Comparison of ENCODE assay signal across 9 mouse cellular contexts in genomic region chr2:160717269-160717668, GRCm38 (mm10). TPM values are rescaled to one million over a fixed set of nuclear protein-coding genes. Genes with fewer than 3 reads are reported as not detected.
DNase-seq lines count a peak whose midpoint lies in the region; ATAC-seq and TF ChIP-seq lines count a peak whose summit lies in the region.
"Had no signal": no experiment of that assay in that cellular context is flagged by ENCODE, and none has a peak within 500 bp of the region (broad histone marks: within the 10 kb centered on the region; RNA-seq: fewer than 3 reads in every experiment).

No protein-coding gene starts in this region.

- H3K4me3 ChIP-seq in cerebellum, adult 2 months (replicated peaks; ENCODE audit: insufficient read depth, low read depth, low read length), result no peak overlapping the region
- no peak overlapping the region for H3K4me3 ChIP-seq in liver, adult 2 months (ENCODE audit: insufficient read depth, low read depth, low read length)
- H3K4me3 ChIP-seq in liver, embryonic 11.5 days (ENCODE audit: low read depth, low read length), result no peak overlapping the region
- no peak overlapping the region for H3K4me3 ChIP-seq in bone marrow, adult 2 months (replicated peaks; ENCODE audit: control insufficient read depth, low read depth, low read length)
- H3K4me3 ChIP-seq: midbrain, embryonic 12.5 days had no signal

- H3K9ac ChIP-seq in liver, adult 2 months (ENCODE audit: low read depth, low read length), result no peak overlapping the region
- no peak overlapping the region for H3K9ac ChIP-seq in liver, embryonic 11.5 days (ENCODE audit: low read depth, low read length)
- H3K9ac ChIP-seq: midbrain, embryonic 12.5 days had no signal

- no peak for TF ChIP-seq POLR2A in cerebellum, adult 2 months (IDR thresholded peaks at IDR 0.05; ENCODE audit: borderline replicate concordance, insufficient read depth, low read length)
- no peak for TF ChIP-seq POLR2A in liver, adult 2 months (IDR thresholded peaks at IDR 0.05; ENCODE audit: extremely low read depth, insufficient read depth, low read length)
- no peak for TF ChIP-seq POLR2A in bone marrow, adult 2 months (IDR thresholded peaks at IDR 0.05; ENCODE audit: borderline replicate concordance, control insufficient read depth, low read depth, low read length)

- peak in 1 of 2 experiments; percentile 38 for DNase-seq in cerebellum, adult 2 months
- DNase-seq in liver, adult 2 months (ENCODE audit: extremely low read depth, low read depth, low spot score), result peak; percentile 46
- DNase-seq in liver, embryonic 11.5 days (ENCODE audit: low spot score), result no peak
- DNase-seq in kidney, postnatal 36 days, result peak; percentile 57 to 79
- DNase-seq in urinary bladder, postnatal 36 days (ENCODE audit: low spot score in 2 of 2), result no peak
- no peak for DNase-seq in frontal cortex, postnatal 25 days (ENCODE audit: low spot score in 2 of 2)

- H3K9me3 ChIP-seq in liver, embryonic 11.5 days (ENCODE audit: control insufficient read depth, low read length), result no peaks in the 10 kb centered on the region
- H3K9me3 ChIP-seq: midbrain, embryonic 12.5 days had no signal

- no peak for ATAC-seq in cerebellum, adult (ENCODE audit: insufficient number of reproducible peaks, low FRiP score, low TSS enrichment)
- ATAC-seq in liver, embryonic 11.5 days (replicated peaks; ENCODE audit: low FRiP score), result no peak

- H3K27me3 ChIP-seq in cerebellum, adult 2 months (ENCODE audit: control insufficient read depth, insufficient read depth, low read length), result no peaks in the 10 kb centered on the region
- no peaks in the 10 kb centered on the region for H3K27me3 ChIP-seq in liver, adult 2 months (ENCODE audit: control insufficient read depth, insufficient read depth, low read length)
- H3K27me3 ChIP-seq in liver, embryonic 11.5 days (replicated peaks; ENCODE audit: control insufficient read depth, insufficient read depth, low read length), result no peaks in the 10 kb centered on the region
- H3K27me3 ChIP-seq: midbrain, embryonic 12.5 days had no signal

- peaks cover 71% of the 10 kb centered on the region for H3K36me3 ChIP-seq in liver, adult 2 months (ENCODE audit: control insufficient read depth, insufficient read depth, low read length)
- H3K36me3 ChIP-seq in liver, embryonic 11.5 days (ENCODE audit: control insufficient read depth, insufficient read depth, low read length), result peaks cover 58% of the 10 kb centered on the region

- no peaks in the 10 kb centered on the region for H3K79me2 ChIP-seq in liver, adult 2 months (ENCODE audit: control insufficient read depth, insufficient read depth, low read length)

- peak; percentile 53 for TF ChIP-seq CTCF in cerebellum, adult 2 months (IDR thresholded peaks at IDR 0.05; ENCODE audit: borderline replicate concordance, insufficient read depth, low read depth, low read length)
- TF ChIP-seq CTCF in liver, adult 2 months (IDR thresholded peaks at IDR 0.05; ENCODE audit: low read depth, low read length), result peak; percentile 29; the same call in 1 of the 2 replicates
- TF ChIP-seq CTCF in bone marrow, adult 2 months (IDR thresholded peaks at IDR 0.05; ENCODE audit: control insufficient read depth, insufficient read depth, low read length), result peak; percentile 22; the same call in 1 of the 2 replicates

- H3K4me1 ChIP-seq in cerebellum, adult 2 months (ENCODE audit: control insufficient read depth, insufficient read depth, low read length), result no peaks in the 10 kb centered on the region
- H3K4me1 ChIP-seq in liver, adult 2 months (ENCODE audit: control insufficient read depth, insufficient read depth, low read length), result peaks cover 16% of the 10 kb centered on the region; the same call in 1 of the 2 replicates
- no peaks in the 10 kb centered on the region for H3K4me1 ChIP-seq in liver, embryonic 11.5 days (replicated peaks; ENCODE audit: control insufficient read depth, insufficient read depth, low read length)
- no peaks in the 10 kb centered on the region for H3K4me1 ChIP-seq in bone marrow, adult 2 months (ENCODE audit: control insufficient read depth, insufficient read depth, low read length)
- H3K4me1 ChIP-seq: midbrain, embryonic 12.5 days had no signal

- H3K4me2 ChIP-seq in liver, embryonic 11.5 days, result no peak overlapping the region
- H3K4me2 ChIP-seq: midbrain, embryonic 12.5 days had no signal

- 72% methylated on average over 5 of the region's 5 CpGs for WGBS in cerebellum, adult 2 months
- 75% methylated on average over 5 of the region's 5 CpGs for WGBS in liver, adult 2 months
- WGBS in liver, embryonic 11.5 days, result 73% methylated on average over 5 of the region's 5 CpGs
- WGBS in bone marrow, adult 2 months, result 68% methylated on average over 5 of the region's 5 CpGs

- no peak overlapping the region for H3K27ac ChIP-seq in cerebellum, adult 2 months (ENCODE audit: insufficient read depth, low read length)
- no peak overlapping the region for H3K27ac ChIP-seq in liver, adult 2 months (replicated peaks; ENCODE audit: insufficient read depth, low read depth, low read length)
- H3K27ac ChIP-seq in liver, embryonic 11.5 days (ENCODE audit: low read depth, low read length), result no peak overlapping the region
- no peak overlapping the region for H3K27ac ChIP-seq in bone marrow, adult 2 months (ENCODE audit: control insufficient read depth, insufficient read depth, low read depth, low read length, poor library complexity)
- H3K27ac ChIP-seq: midbrain, embryonic 12.5 days had no signal

RNA-seq across cellular contexts. Expression of gene Plcg1, which starts 13.8 kb away (rescaled TPM):
- polyA plus RNA-seq in cerebellum, adult 2 months (2012; rRNA removed), result 73.1 and 74.5 TPM in 2 replicates
- 37.3 and 40.9 TPM in 2 replicates for total RNA-seq in liver, adult 2 months (2014; rRNA removed)
- polyA plus RNA-seq in liver, adult 2 months (2012; rRNA removed), result 24.9 and 30.0 TPM in 2 replicates
- polyA plus RNA-seq in liver, embryonic 11.5 days (2014; fragmentation: Nextera tagmentation; extraction: Ambion mirVana), result 22.3 and 27.2 TPM in 2 replicates
- 12.8 and 21.0 TPM in 2 replicates for polyA plus RNA-seq in bone marrow, adult 2 months (2011; ENCODE audit: insufficient read depth, insufficient read length, low replicate concordance, missing spikeins)

Comparison
In these comparisons a context has a peak if more than half of its experiments do, and no peak if none do; other contexts are left out.
1. DNase-seq: peak in liver, adult 2 months (single experiment) and kidney, postnatal 36 days (2 of 2); none in liver, embryonic 11.5 days (single experiment), urinary bladder, postnatal 36 days (0 of 2) and frontal cortex, postnatal 25 days (0 of 2).
2. Peak in every context shown above with its lines, with median percentiles within 50 percentile points of each other: CTCF ChIP-seq.